In the genomic region with DNA sequence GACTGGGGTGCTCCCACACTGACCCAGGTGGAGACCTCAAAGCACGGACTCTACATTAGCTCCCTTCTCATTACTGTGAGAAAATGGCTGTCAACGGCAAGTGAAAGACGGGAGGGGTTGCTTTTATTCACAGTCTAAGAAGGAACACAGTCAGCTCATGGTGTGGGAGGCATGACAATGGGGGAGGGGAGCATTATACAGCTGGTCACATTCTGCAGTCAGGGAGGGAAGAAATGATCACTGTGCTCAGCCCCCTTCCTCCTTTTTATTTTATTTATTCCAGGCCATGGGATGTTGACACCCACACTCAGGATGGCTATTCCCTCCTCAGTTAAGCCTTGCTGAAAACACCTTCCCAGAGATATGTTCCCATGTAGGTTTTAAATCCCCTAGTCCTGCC, we compare ENCODE assay signal across 27 mouse cellular contexts.
DNase-seq lines count a peak whose midpoint lies in the region.
"Had no signal": no experiment of that assay in that cellular context is flagged by ENCODE, and none has a peak within 500 bp of the region (broad histone marks: within the 10 kb centered on the region; RNA-seq: fewer than 3 reads in every experiment).

No protein-coding gene starts in this region.

- H3K27me3 ChIP-seq in heart, embryonic 10.5 days (ENCODE audit: insufficient read depth, poor library complexity, severe bottlenecking) = no peaks in the 10 kb centered on the region
- H3K27me3 ChIP-seq: CH12.LX; forebrain, embryonic 13.5 days; heart, embryonic 12.5 days; heart, embryonic 15.5 days; hindbrain, embryonic 13.5 days; Patski had no signal

- intact Hi-C loops in left cerebral cortex, postnatal 25 days (cut with DNase I) = no loop called here
- intact Hi-C loops in left cerebral cortex, postnatal 10 days (cut with DNase I) = no loop called here

- H3K4me1 ChIP-seq in heart, embryonic 10.5 days = no peaks in the 10 kb centered on the region
- H3K4me1 ChIP-seq: heart, embryonic 12.5 days; hindbrain, embryonic 13.5 days had no signal

- H3K4me3 ChIP-seq in heart, embryonic 10.5 days = no peak overlapping the region
- H3K4me3 ChIP-seq: forebrain, embryonic 10.5 days; forebrain, embryonic 13.5 days; heart, adult 2 months; heart, embryonic 12.5 days; heart, embryonic 15.5 days; hindbrain, embryonic 10.5 days; hindbrain, embryonic 13.5 days had no signal

- no peaks in the 10 kb centered on the region for H3K36me3 ChIP-seq in heart, embryonic 10.5 days
- H3K36me3 ChIP-seq: forebrain, embryonic 10.5 days; G1E; heart, embryonic 12.5 days; heart, embryonic 15.5 days; hindbrain, embryonic 10.5 days; hindbrain, embryonic 13.5 days had no signal

- no peaks in the 10 kb centered on the region for H3K9me3 ChIP-seq in heart, embryonic 10.5 days
- H3K9me3 ChIP-seq: forebrain, embryonic 10.5 days; forebrain, embryonic 13.5 days; G1E; heart, embryonic 12.5 days; heart, embryonic 15.5 days; hindbrain, embryonic 13.5 days had no signal

- 70% methylated on average over 3 of the region's 3 CpGs for WGBS in heart, embryonic 10.5 days

- no peak overlapping the region for H3K27ac ChIP-seq in heart, embryonic 10.5 days
- H3K27ac ChIP-seq: forebrain, embryonic 10.5 days; forebrain, embryonic 13.5 days; heart, adult 2 months; heart, embryonic 15.5 days; hindbrain, embryonic 10.5 days; hindbrain, embryonic 13.5 days had no signal

- peak; percentile 68 for DNase-seq in heart, embryonic 10.5 days (ENCODE audit: low spot score)
- DNase-seq in heart, adult 9 months (ENCODE audit: low spot score in 2 of 2) = no peak
- peak; percentile 3 to 53 for DNase-seq in left cerebral cortex, postnatal 25 days (ENCODE audit: low spot score in 2 of 2)
- DNase-seq in left cerebral cortex, postnatal 10 days (ENCODE audit: extremely low spot score in 1 of 2, low spot score in 2 of 2) = no peak
- peak; percentile 8 to 10 for DNase-seq in right cerebral cortex, postnatal 36 days (ENCODE audit: low spot score in 2 of 2)
- DNase-seq in right cerebral cortex, postnatal 4 days = no peak
- no peak for DNase-seq in cerebellum, adult 8-10 months
- DNase-seq: adrenal gland, adult 2 months; adrenal gland, postnatal 14 days; B cell, adult 2 months; cerebellum, adult 11-12 months; cerebellum, adult 9-10 months; cerebellum, postnatal 14 days; gastrocnemius, postnatal 10 days; gastrocnemius, postnatal 36 days; heart, adult 2 months; heart, postnatal 10 days; heart, postnatal 36 days had no signal

Comparison
In these comparisons a context has a peak if more than half of its experiments do, and no peak if none do; other contexts are left out.
1. DNase-seq: peak in heart, embryonic 10.5 days (single experiment), left cerebral cortex, postnatal 25 days (2 of 2) and right cerebral cortex, postnatal 36 days (2 of 2); none in heart, adult 9 months (0 of 2), left cerebral cortex, postnatal 10 days (0 of 2), right cerebral cortex, postnatal 4 days (single experiment) and cerebellum, adult 8-10 months (single experiment).